Comparison of ENCODE assay signal across 9 mouse cellular contexts in genomic region chr16:92609006-92609716, GRCm38 (mm10).
DNase-seq lines count a peak whose midpoint lies in the region; ATAC-seq and TF ChIP-seq lines count a peak whose summit lies in the region.
"Had no signal": no experiment of that assay in that cellular context is flagged by ENCODE, and none has a peak within 500 bp of the region (broad histone marks: within the 10 kb centered on the region; RNA-seq: fewer than 3 reads in every experiment).

No protein-coding gene starts in this region.

- no peak overlapping the region for H3K4me3 ChIP-seq in lung, adult 2 months (replicated peaks; ENCODE audit: extremely low read depth, low read depth, low read length)
- no peak overlapping the region for H3K4me3 ChIP-seq in forebrain, embryonic 12.5 days (replicated peaks)
- no peak overlapping the region for H3K4me3 ChIP-seq in small intestine, adult 2 months (ENCODE audit: low read depth, low read length)
- no peak overlapping the region for H3K4me3 ChIP-seq in thymus, adult 2 months (ENCODE audit: control insufficient read depth, insufficient read depth, low read length)

- peak overlapping the region; percentile 46; the same call in 1 of the 2 replicates for H3K27ac ChIP-seq in forebrain, embryonic 12.5 days
- peak overlapping the region; percentile 82 for H3K27ac ChIP-seq in small intestine, adult 2 months (ENCODE audit: insufficient read depth, low read depth, low read length)
- H3K27ac ChIP-seq in thymus, adult 2 months (ENCODE audit: control insufficient read depth, insufficient read depth, low read length), result no peak overlapping the region

- peak; percentile 34; the same call in 1 of the 2 replicates for ATAC-seq in forebrain, embryonic 12.5 days (ENCODE audit: low FRiP score)

- H3K4me2 ChIP-seq in forebrain, embryonic 12.5 days, result peak overlapping the region; percentile 35
- H3K4me2 ChIP-seq: heart, embryonic 11.5 days had no signal

- H3K9ac ChIP-seq in forebrain, embryonic 12.5 days, result no peak overlapping the region

- peak; percentile 49 to 72 for DNase-seq in lung, adult 18-20 months
- DNase-seq in lung, adult 2 months, result no peak
- peak; percentile 54 to 83 for DNase-seq in kidney, postnatal 25 days
- DNase-seq in thymus, postnatal 10 days (ENCODE audit: low spot score in 2 of 2), result no peak
- DNase-seq in thymus, adult 2 months, result no peak
- DNase-seq in cerebellum, adult 9-11 months, result no peak

- peaks cover 5% of the 10 kb centered on the region; the same call in 1 of the 2 replicates for H3K4me1 ChIP-seq in lung, adult 2 months (ENCODE audit: control insufficient read depth, insufficient read depth, low read length)
- H3K4me1 ChIP-seq in forebrain, embryonic 12.5 days, result peaks cover 38% of the 10 kb centered on the region
- H3K4me1 ChIP-seq in small intestine, adult 2 months (ENCODE audit: control insufficient read depth, insufficient read depth, insufficient read length, low read length), result peaks cover 29% of the 10 kb centered on the region
- no peaks in the 10 kb centered on the region for H3K4me1 ChIP-seq in thymus, adult 2 months (replicated peaks; ENCODE audit: control insufficient read depth, insufficient read depth, low read length)

- TF ChIP-seq CTCF in lung, adult 2 months (IDR thresholded peaks at IDR 0.05; ENCODE audit: insufficient read depth, low read length), result no peak
- TF ChIP-seq CTCF in small intestine, adult 2 months (IDR thresholded peaks at IDR 0.05; ENCODE audit: extremely low read depth, insufficient read length, insufficient replicate concordance, low read depth, low read length), result no peak
- TF ChIP-seq CTCF in thymus, adult 2 months (IDR thresholded peaks at IDR 0.05; ENCODE audit: borderline replicate concordance, control insufficient read depth, extremely low read depth, insufficient read depth, low read length, poor library complexity), result no peak

- peaks cover 86% of the 10 kb centered on the region for H3K27me3 ChIP-seq in forebrain, embryonic 12.5 days
- no peaks in the 10 kb centered on the region for H3K27me3 ChIP-seq in small intestine, adult 2 months (ENCODE audit: control insufficient read depth, insufficient read depth, low read length)
- H3K27me3 ChIP-seq in thymus, adult 2 months (ENCODE audit: control insufficient read depth, insufficient read depth, low read length), result no peaks in the 10 kb centered on the region

- 15% methylated on average over 8 of the region's 8 CpGs for WGBS in lung, adult 2 months
- 6% methylated on average over 8 of the region's 8 CpGs for WGBS in forebrain, embryonic 12.5 days
- WGBS in small intestine, adult 2 months, result 12% methylated on average over 8 of the region's 8 CpGs
- 92% methylated on average over 8 of the region's 8 CpGs for whole genome bisulfite sequencing in thymus, adult 2 months

- H3K9me3 ChIP-seq in forebrain, embryonic 12.5 days, result no peaks in the 10 kb centered on the region

- TF ChIP-seq POLR2A in lung, adult 2 months (IDR thresholded peaks at IDR 0.05; ENCODE audit: borderline replicate concordance, extremely low read depth, low read depth, low read length), result no peak
- no peak for TF ChIP-seq POLR2A in small intestine, adult 2 months (IDR thresholded peaks at IDR 0.05; ENCODE audit: low read depth, low read length)
- no peak for TF ChIP-seq POLR2A in thymus, adult 2 months (IDR thresholded peaks at IDR 0.05; ENCODE audit: control insufficient read depth, extremely low read depth, insufficient read depth, low read length, poor library complexity)

- no peaks in the 10 kb centered on the region for H3K36me3 ChIP-seq in forebrain, embryonic 12.5 days (replicated peaks)
- peaks cover 3% of the 10 kb centered on the region for H3K36me3 ChIP-seq in small intestine, adult 2 months (ENCODE audit: control insufficient read depth, insufficient read depth, low read length)
- H3K36me3 ChIP-seq in thymus, adult 2 months (ENCODE audit: control insufficient read depth, insufficient read depth, low read length), result peaks cover 70% of the 10 kb centered on the region

Comparison
In these comparisons a context has a peak if more than half of its experiments do, and no peak if none do; other contexts are left out.
1. DNase-seq: peak in lung, adult 18-20 months (2 of 2) and kidney, postnatal 25 days (2 of 2); none in lung, adult 2 months (single experiment), thymus, postnatal 10 days (0 of 2), thymus, adult 2 months (single experiment) and cerebellum, adult 9-11 months (single experiment).